Mouse (Mus musculus): ENCODE data around the gene Rps9. TPM values are rescaled to one million over a fixed set of nuclear protein-coding genes. Genes with fewer than 3 reads are reported as not detected.

The Rps9 gene
- polyA plus RNA-seq, 1 experiment: 2,455 TPM

GRCm38 (mm10) chr7:3676371-3676770 is 27.4 kb upstream of the Rps9 start:
- TF ChIP-seq CTCF (IDR thresholded peaks at IDR 0.05; ENCODE audit: insufficient read depth, low read depth, low read length) (no peak), POLR2A (IDR thresholded peaks at IDR 0.05; ENCODE audit: insufficient read depth, low read depth, low read length) (no peak)
- Histone ChIP-seq H3K27ac (ENCODE audit: insufficient read depth, low read depth, low read length) (no peak overlapping the region), H3K4me1 (ENCODE audit: control insufficient read depth, insufficient read depth, low read length) (no peaks in the 10 kb centered on the region; the same call in 1 of the 2 replicates), H3K4me3 (ENCODE audit: insufficient read depth, low read depth, low read length) (no peak overlapping the region)
- WGBS: 88% methylated on average over 12 of the region's 12 CpGs

- TF ChIP-seq POLR2A (IDR thresholded peaks at IDR 0.05; ENCODE audit: insufficient read depth, low read depth, low read length) (no peak), CTCF (IDR thresholded peaks at IDR 0.05; ENCODE audit: insufficient read depth, low read depth, low read length) (no peak)
- Histone ChIP-seq H3K27ac (ENCODE audit: insufficient read depth, low read depth, low read length) (no peak within 1 kb of the TSS), H3K4me3 (ENCODE audit: insufficient read depth, low read depth, low read length) (no peak within 1 kb of the TSS), H3K4me1 (ENCODE audit: control insufficient read depth, insufficient read depth, low read length) (no peaks in the 10 kb centered on the region; the same call in 1 of the 2 replicates)
- WGBS: 63% methylated on average over 9 of the region's 9 CpGs
These were observed 26.5 kb upstream of the Rps9 start, which contains the start of gene Tmc4 for GRCm38 (mm10) chr7:3677342-3677741. Tmc4 (minus strand) TSS chr7:3677553.

GRCm38 (mm10) chr7:3683908-3684550 is 19.8 kb upstream of the Rps9 start:
- no peak overlapping the region; the same call in 1 of the 2 replicates for H3K27ac ChIP-seq (ENCODE audit: insufficient read depth, low read depth, low read length)
- WGBS: 50% methylated on average over 10 of the region's 10 CpGs

GRCm38 (mm10) chr7:3684698-3685097 is 19.1 kb upstream of the Rps9 start:
- Histone ChIP-seq H3K27ac (ENCODE audit: insufficient read depth, low read depth, low read length) (no peak overlapping the region; the same call in 1 of the 2 replicates), H3K4me1 (ENCODE audit: control insufficient read depth, insufficient read depth, low read length) (peaks cover 14% of the 10 kb centered on the region), H3K4me3 (ENCODE audit: insufficient read depth, low read depth, low read length) (no peak overlapping the region)
- WGBS: 59% methylated on average over 8 of the region's 8 CpGs
- TF ChIP-seq CTCF (IDR thresholded peaks at IDR 0.05; ENCODE audit: insufficient read depth, low read depth, low read length) (no peak), POLR2A (IDR thresholded peaks at IDR 0.05; ENCODE audit: insufficient read depth, low read depth, low read length) (no peak)

More at GRCm38 (mm10) chr7:3683908-3684550, 19.8 kb upstream of the Rps9 start:
- no peak for TF ChIP-seq POLR2A (IDR thresholded peaks at IDR 0.05; ENCODE audit: insufficient read depth, low read depth, low read length)
- no peak for TF ChIP-seq CTCF (IDR thresholded peaks at IDR 0.05; ENCODE audit: insufficient read depth, low read depth, low read length)
- Histone ChIP-seq H3K4me1 (ENCODE audit: control insufficient read depth, insufficient read depth, low read length) (peaks cover 14% of the 10 kb centered on the region), H3K4me3 (ENCODE audit: insufficient read depth, low read depth, low read length) (no peak overlapping the region)

GRCm38 (mm10) chr7:3685400-3686187 is 18.2 kb upstream of the Rps9 start:
- Histone ChIP-seq H3K27ac (ENCODE audit: insufficient read depth, low read depth, low read length) (no peak overlapping the region), H3K4me3 (ENCODE audit: insufficient read depth, low read depth, low read length) (no peak overlapping the region), H3K4me1 (ENCODE audit: control insufficient read depth, insufficient read depth, low read length) (peaks cover 14% of the 10 kb centered on the region)
- no peak for TF ChIP-seq POLR2A (IDR thresholded peaks at IDR 0.05; ENCODE audit: insufficient read depth, low read depth, low read length)
- no peak for TF ChIP-seq CTCF (IDR thresholded peaks at IDR 0.05; ENCODE audit: insufficient read depth, low read depth, low read length)
- 87% methylated on average over 31 of the region's 31 CpGs for whole genome bisulfite sequencing

- WGBS: 21% methylated on average over 3 of the region's 3 CpGs
- TF ChIP-seq POLR2A (IDR thresholded peaks at IDR 0.05; ENCODE audit: insufficient read depth, low read depth, low read length) (no peak), CTCF (IDR thresholded peaks at IDR 0.05; ENCODE audit: insufficient read depth, low read depth, low read length) (no peak)
- peak overlapping the region; percentile 74 for H3K4me3 ChIP-seq (ENCODE audit: insufficient read depth, low read depth, low read length)
These were observed 11.9 kb upstream of the Rps9 start for GRCm38 (mm10) chr7:3691919-3692318.

GRCm38 (mm10) chr7:3692382-3692986 is 11.3 kb upstream of the Rps9 start, which contains the start of gene Tsen34:
Tsen34 (plus strand) TSS chr7:3692863.
- WGBS: under 1% methylated on average over 49 of the region's 49 CpGs
- Histone ChIP-seq H3K4me1 (ENCODE audit: control insufficient read depth, insufficient read depth, low read length) (peaks cover 15% of the 10 kb centered on the region), H3K27ac (ENCODE audit: insufficient read depth, low read depth, low read length) (peak within 1 kb of the TSS; percentile 81), H3K4me3 (ENCODE audit: insufficient read depth, low read depth, low read length) (peak within 1 kb of the TSS; percentile 74)
- no peak for TF ChIP-seq CTCF (IDR thresholded peaks at IDR 0.05; ENCODE audit: insufficient read depth, low read depth, low read length)
- TF ChIP-seq POLR2A (IDR thresholded peaks at IDR 0.05; ENCODE audit: insufficient read depth, low read depth, low read length): no peak

More at GRCm38 (mm10) chr7:3691919-3692318, 11.9 kb upstream of the Rps9 start:
- no peak overlapping the region for H3K27ac ChIP-seq (ENCODE audit: insufficient read depth, low read depth, low read length)
- H3K4me1 ChIP-seq (ENCODE audit: control insufficient read depth, insufficient read depth, low read length): peaks cover 15% of the 10 kb centered on the region

GRCm38 (mm10) chr7:3692987-3693808 is 10.6 kb upstream of the Rps9 start, which contains the start of gene Mboat7:
Mboat7 (minus strand) TSS chr7:3693523.
- WGBS: under 1% methylated on average over 55 of the region's 55 CpGs
- Histone ChIP-seq H3K27ac (ENCODE audit: insufficient read depth, low read depth, low read length) (peak within 1 kb of the TSS; percentile 81), H3K4me3 (ENCODE audit: insufficient read depth, low read depth, low read length) (peak within 1 kb of the TSS; percentile 74), H3K4me1 (ENCODE audit: control insufficient read depth, insufficient read depth, low read length) (peaks cover 15% of the 10 kb centered on the region)
- TF ChIP-seq CTCF (IDR thresholded peaks at IDR 0.05; ENCODE audit: insufficient read depth, low read depth, low read length) (no peak), POLR2A (IDR thresholded peaks at IDR 0.05; ENCODE audit: insufficient read depth, low read depth, low read length) (no peak)
